Mouse (Mus musculus): ENCODE measurements around the gene Gfpt1. TPM values are rescaled to one million over a fixed set of nuclear protein-coding genes. Genes with fewer than 3 reads are reported as not detected.

Gene Gfpt1
- polyA plus RNA-seq, 1 experiment from 2014 or later: 17.4 TPM

DNA sequence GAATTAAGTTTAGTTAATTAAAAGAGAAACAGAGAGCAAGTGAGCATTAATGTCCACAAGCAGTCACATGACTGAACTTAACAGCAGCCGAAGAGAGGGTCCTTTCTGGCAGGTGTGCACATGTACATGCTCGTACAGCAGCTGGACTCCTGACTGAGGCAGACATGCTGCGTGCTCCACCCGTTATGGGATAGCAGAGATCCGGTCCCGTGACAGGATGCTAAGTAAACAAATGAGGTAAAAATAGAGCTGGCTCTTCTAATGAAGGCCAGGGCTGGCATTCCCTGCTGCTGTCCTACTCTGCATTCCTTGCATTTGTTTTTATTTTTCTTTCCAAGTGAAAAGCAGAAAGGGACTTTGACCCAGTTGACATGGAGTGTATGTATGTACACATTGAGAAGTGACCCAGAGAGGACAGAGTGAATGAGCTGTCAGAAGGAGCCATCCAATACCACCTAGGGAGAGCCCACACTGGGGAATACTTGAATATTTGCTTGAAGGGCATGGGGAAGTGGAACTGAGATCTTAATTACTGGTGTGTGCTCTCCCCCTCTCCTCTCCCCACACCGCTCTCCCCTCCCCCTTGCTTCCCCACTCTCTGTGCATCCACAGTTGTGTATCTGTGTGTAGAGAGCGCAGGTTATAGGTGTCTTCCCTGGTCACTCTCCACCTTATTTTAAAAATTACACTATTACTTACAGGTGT, 84.6 kb downstream of the Gfpt1 start:
- Histone ChIP-seq H3K27me3 (ENCODE audit: control insufficient read depth, insufficient read depth, low read length) (no peaks in the 10 kb centered on the region), H3K27ac (ENCODE audit: low read depth, low read length) (no peak overlapping the region), H3K4me2 (ENCODE audit: low read depth, low read length, severe bottlenecking) (no peak overlapping the region), H3K9ac (ENCODE audit: low read length) (no peak overlapping the region), H3K36me3 (ENCODE audit: control insufficient read depth, insufficient read depth, low read length) (no peaks in the 10 kb centered on the region), H3K4me3 (ENCODE audit: low read depth, low read length) (no peak overlapping the region), H3K9me3 (ENCODE audit: control insufficient read depth, low read length) (no peaks in the 10 kb centered on the region), H3K4me1 (replicated peaks; ENCODE audit: control insufficient read depth, insufficient read depth, low read length) (no peaks in the 10 kb centered on the region)
- DNase-seq (ENCODE audit: low spot score) (no peak), ATAC-seq (replicated peaks; ENCODE audit: low FRiP score) (no peak)
- WGBS: 76% methylated on average over 8 of the region's 8 CpGs

- no peak for ATAC-seq (replicated peaks; ENCODE audit: low FRiP score)
Observed at GRCm38 (mm10) chr6:87129861-87130260, 87.2 kb downstream of the Gfpt1 start.

GRCm38 (mm10) chr6:87130628-87131027, 88.0 kb downstream of the Gfpt1 start:
- no peak overlapping the region for H3K27ac ChIP-seq (ENCODE audit: low read depth, low read length)
- H3K9me3 ChIP-seq (ENCODE audit: control insufficient read depth, low read length): no peaks in the 10 kb centered on the region
- WGBS: 94% methylated on average over 7 of the region's 7 CpGs
- ATAC-seq (replicated peaks; ENCODE audit: low FRiP score): no peak
- DNase-seq (ENCODE audit: low spot score): no peak
- H3K9ac ChIP-seq (ENCODE audit: low read length): no peak overlapping the region
- no peak overlapping the region for H3K4me2 ChIP-seq (ENCODE audit: low read depth, low read length, severe bottlenecking)
- no peaks in the 10 kb centered on the region for H3K4me1 ChIP-seq (replicated peaks; ENCODE audit: control insufficient read depth, insufficient read depth, low read length)
- no peak overlapping the region for H3K4me3 ChIP-seq (ENCODE audit: low read depth, low read length)
- H3K27me3 ChIP-seq (ENCODE audit: control insufficient read depth, insufficient read depth, low read length): no peaks in the 10 kb centered on the region
- no peaks in the 10 kb centered on the region for H3K36me3 ChIP-seq (ENCODE audit: control insufficient read depth, insufficient read depth, low read length)

More at GRCm38 (mm10) chr6:87129861-87130260, 87.2 kb downstream of the Gfpt1 start:
- Histone ChIP-seq H3K4me2 (ENCODE audit: low read depth, low read length, severe bottlenecking) (no peak overlapping the region), H3K27me3 (ENCODE audit: control insufficient read depth, insufficient read depth, low read length) (no peaks in the 10 kb centered on the region), H3K4me3 (ENCODE audit: low read depth, low read length) (no peak overlapping the region), H3K27ac (ENCODE audit: low read depth, low read length) (no peak overlapping the region), H3K4me1 (replicated peaks; ENCODE audit: control insufficient read depth, insufficient read depth, low read length) (no peaks in the 10 kb centered on the region), H3K36me3 (ENCODE audit: control insufficient read depth, insufficient read depth, low read length) (no peaks in the 10 kb centered on the region), H3K9ac (ENCODE audit: low read length) (no peak overlapping the region), H3K9me3 (ENCODE audit: control insufficient read depth, low read length) (no peaks in the 10 kb centered on the region)
- WGBS: 94% methylated on average over 8 of the region's 8 CpGs
- no peak for DNase-seq (ENCODE audit: low spot score)

GRCm38 (mm10) chr6:87131078-87131477, 88.4 kb downstream of the Gfpt1 start:
- WGBS: 73% methylated on average over 1 of the region's 1 CpGs
- DNase-seq (ENCODE audit: low spot score) (no peak), ATAC-seq (replicated peaks; ENCODE audit: low FRiP score) (no peak)
- Histone ChIP-seq H3K27me3 (ENCODE audit: control insufficient read depth, insufficient read depth, low read length) (no peaks in the 10 kb centered on the region), H3K4me2 (ENCODE audit: low read depth, low read length, severe bottlenecking) (no peak overlapping the region), H3K36me3 (ENCODE audit: control insufficient read depth, insufficient read depth, low read length) (no peaks in the 10 kb centered on the region), H3K9me3 (ENCODE audit: control insufficient read depth, low read length) (no peaks in the 10 kb centered on the region), H3K27ac (ENCODE audit: low read depth, low read length) (no peak overlapping the region), H3K4me1 (replicated peaks; ENCODE audit: control insufficient read depth, insufficient read depth, low read length) (no peaks in the 10 kb centered on the region), H3K4me3 (ENCODE audit: low read depth, low read length) (no peak overlapping the region), H3K9ac (ENCODE audit: low read length) (no peak overlapping the region)

GRCm38 (mm10) chr6:87133520-87133919, 90.9 kb downstream of the Gfpt1 start:
- Histone ChIP-seq H3K9me3 (ENCODE audit: control insufficient read depth, low read length) (no peaks in the 10 kb centered on the region), H3K4me2 (ENCODE audit: low read depth, low read length, severe bottlenecking) (no peak overlapping the region), H3K27ac (ENCODE audit: low read depth, low read length) (no peak overlapping the region), H3K4me1 (replicated peaks; ENCODE audit: control insufficient read depth, insufficient read depth, low read length) (no peaks in the 10 kb centered on the region), H3K9ac (ENCODE audit: low read length) (no peak overlapping the region), H3K27me3 (ENCODE audit: control insufficient read depth, insufficient read depth, low read length) (no peaks in the 10 kb centered on the region), H3K4me3 (ENCODE audit: low read depth, low read length) (no peak overlapping the region), H3K36me3 (ENCODE audit: control insufficient read depth, insufficient read depth, low read length) (no peaks in the 10 kb centered on the region)
- DNase-seq (ENCODE audit: low spot score): no peak
- 87% methylated on average over 3 of the region's 3 CpGs for WGBS
- ATAC-seq (replicated peaks; ENCODE audit: low FRiP score): no peak

GRCm38 (mm10) chr6:87133966-87134546, 91.4 kb downstream of the Gfpt1 start:
- H3K4me1 ChIP-seq (replicated peaks; ENCODE audit: control insufficient read depth, insufficient read depth, low read length): no peaks in the 10 kb centered on the region
- H3K4me2 ChIP-seq (ENCODE audit: low read depth, low read length, severe bottlenecking): no peak overlapping the region
- H3K9me3 ChIP-seq (ENCODE audit: control insufficient read depth, low read length): no peaks in the 10 kb centered on the region
- ATAC-seq (replicated peaks; ENCODE audit: low FRiP score) (no peak), DNase-seq (ENCODE audit: low spot score) (no peak)
- H3K36me3 ChIP-seq (ENCODE audit: control insufficient read depth, insufficient read depth, low read length): no peaks in the 10 kb centered on the region
- no peak overlapping the region for H3K9ac ChIP-seq (ENCODE audit: low read length)
- no peak overlapping the region for H3K4me3 ChIP-seq (ENCODE audit: low read depth, low read length)
- no peak overlapping the region for H3K27ac ChIP-seq (ENCODE audit: low read depth, low read length)
- WGBS: 78% methylated on average over 12 of the region's 12 CpGs
- no peaks in the 10 kb centered on the region for H3K27me3 ChIP-seq (ENCODE audit: control insufficient read depth, insufficient read depth, low read length)

DNA sequence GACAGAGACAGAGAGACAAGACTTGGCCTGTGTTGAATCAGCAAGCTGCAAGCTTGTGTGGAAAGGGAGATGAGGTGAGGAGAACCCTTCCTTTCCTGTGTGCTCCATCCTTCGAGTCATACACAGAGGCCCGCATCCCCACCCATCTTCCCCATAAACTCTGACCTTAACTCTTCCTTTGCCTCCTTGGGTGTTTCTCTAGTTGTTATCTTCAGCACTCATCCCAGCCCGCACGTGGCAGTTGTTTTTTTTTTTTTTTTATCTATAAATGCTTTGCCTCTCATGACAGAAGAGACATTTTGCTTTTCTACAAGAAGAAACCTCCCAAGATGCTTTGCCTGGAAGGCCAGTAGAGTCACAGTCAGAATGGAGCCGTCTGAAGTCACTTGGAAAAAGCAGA, 95.8 kb downstream of the Gfpt1 start:
- ATAC-seq (replicated peaks; ENCODE audit: low FRiP score): no peak
- Histone ChIP-seq H3K36me3 (ENCODE audit: control insufficient read depth, insufficient read depth, low read length) (no peaks in the 10 kb centered on the region), H3K4me2 (ENCODE audit: low read depth, low read length, severe bottlenecking) (no peak overlapping the region), H3K9me3 (ENCODE audit: control insufficient read depth, low read length) (no peaks in the 10 kb centered on the region), H3K4me3 (ENCODE audit: low read depth, low read length) (no peak overlapping the region), H3K27me3 (ENCODE audit: control insufficient read depth, insufficient read depth, low read length) (no peaks in the 10 kb centered on the region), H3K9ac (ENCODE audit: low read length) (no peak overlapping the region), H3K27ac (ENCODE audit: low read depth, low read length) (no peak overlapping the region), H3K4me1 (replicated peaks; ENCODE audit: control insufficient read depth, insufficient read depth, low read length) (no peaks in the 10 kb centered on the region)
- WGBS: 88% methylated on average over 5 of the region's 5 CpGs
- no peak for DNase-seq (ENCODE audit: low spot score)

DNA sequence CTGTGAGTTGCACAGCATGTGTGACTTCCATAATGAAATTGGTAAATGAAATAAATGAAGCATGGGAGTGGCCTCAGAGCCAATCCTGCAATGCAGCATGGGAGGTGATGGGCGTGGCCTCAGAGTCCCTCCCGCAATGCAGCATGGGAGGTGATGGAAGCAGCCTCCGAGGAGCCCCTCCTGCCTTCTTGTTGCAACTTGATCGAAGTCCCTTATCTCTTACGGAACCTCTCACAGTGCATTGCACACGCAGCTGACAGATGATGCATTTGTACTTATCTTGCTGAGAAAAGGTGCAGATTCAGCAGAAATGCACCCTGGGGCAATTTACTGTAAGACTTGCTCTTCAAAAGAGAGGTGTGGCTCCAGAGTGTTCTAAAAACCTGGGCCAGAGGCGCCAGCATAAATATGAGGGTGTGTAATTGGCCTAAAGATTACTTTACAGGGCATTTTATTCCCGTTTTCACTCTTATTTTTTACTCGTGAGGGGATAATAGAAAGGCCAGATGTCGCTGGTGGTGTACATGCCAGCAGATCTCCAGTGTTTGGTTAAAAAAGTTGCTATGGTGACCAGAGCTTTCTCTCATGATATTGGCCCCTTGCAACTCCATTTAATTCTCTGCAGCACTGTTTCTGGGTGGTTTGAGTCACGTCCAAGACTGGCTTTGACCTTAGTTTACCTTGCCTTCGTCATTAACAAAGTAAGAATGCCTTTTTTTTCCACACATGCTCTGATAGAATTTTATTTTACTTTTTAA, 97.3 kb downstream of the Gfpt1 start:
- H3K27ac ChIP-seq (ENCODE audit: low read depth, low read length): no peak overlapping the region
- WGBS: 86% methylated on average over 12 of the region's 12 CpGs
- H3K36me3 ChIP-seq (ENCODE audit: control insufficient read depth, insufficient read depth, low read length): no peaks in the 10 kb centered on the region
- no peaks in the 10 kb centered on the region for H3K27me3 ChIP-seq (ENCODE audit: control insufficient read depth, insufficient read depth, low read length)
- H3K4me3 ChIP-seq (ENCODE audit: low read depth, low read length): no peak overlapping the region
- DNase-seq (ENCODE audit: low spot score) (no peak), ATAC-seq (replicated peaks; ENCODE audit: low FRiP score) (no peak)
- H3K9ac ChIP-seq (ENCODE audit: low read length): no peak overlapping the region
- no peaks in the 10 kb centered on the region for H3K4me1 ChIP-seq (replicated peaks; ENCODE audit: control insufficient read depth, insufficient read depth, low read length)
- H3K4me2 ChIP-seq (ENCODE audit: low read depth, low read length, severe bottlenecking): no peak overlapping the region
- H3K9me3 ChIP-seq (ENCODE audit: control insufficient read depth, low read length): no peaks in the 10 kb centered on the region
